Mouse (Mus musculus) ovary, postnatal 10 days (tissue): ENCODE results near the gene Fam89b.
"Not testable (repeated sequence)": the region's sequence is repeated elsewhere in the genome, so short reads cannot be mapped to it uniquely, and the experiment has no call there.

Experiments used
- DNase-seq: peaks from one replicate; pipeline ENCODE4 v3.0.0; 2022; ENCODE audit warnings: low spot score

Fam89b gene

DNA sequence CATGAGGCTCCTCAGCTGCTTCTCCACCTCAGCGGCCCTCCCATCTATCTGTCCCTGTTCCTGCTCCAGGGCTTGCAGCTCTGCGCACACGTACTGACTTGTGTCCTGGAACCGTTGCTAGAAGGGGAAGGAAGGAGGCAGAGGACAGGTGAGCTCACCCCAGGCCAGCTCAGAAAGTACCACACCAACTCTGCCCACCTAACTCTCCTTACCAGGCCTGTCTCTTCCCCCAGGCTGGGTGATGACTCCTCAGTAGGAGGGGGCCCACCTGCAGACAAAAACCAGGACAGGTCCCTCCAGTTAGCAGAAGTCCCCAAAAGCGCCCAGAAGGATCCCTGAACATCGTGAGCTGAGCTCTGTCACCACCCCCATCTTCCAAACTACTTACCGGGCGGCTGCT is 18.9 kb downstream of the Fam89b start:
- DNase-seq: no peak

- no peak for DNase-seq
Measured at GRCm38 (mm10) chr19:5710068-5710467, 19.4 kb downstream of the Fam89b start.

DNA sequence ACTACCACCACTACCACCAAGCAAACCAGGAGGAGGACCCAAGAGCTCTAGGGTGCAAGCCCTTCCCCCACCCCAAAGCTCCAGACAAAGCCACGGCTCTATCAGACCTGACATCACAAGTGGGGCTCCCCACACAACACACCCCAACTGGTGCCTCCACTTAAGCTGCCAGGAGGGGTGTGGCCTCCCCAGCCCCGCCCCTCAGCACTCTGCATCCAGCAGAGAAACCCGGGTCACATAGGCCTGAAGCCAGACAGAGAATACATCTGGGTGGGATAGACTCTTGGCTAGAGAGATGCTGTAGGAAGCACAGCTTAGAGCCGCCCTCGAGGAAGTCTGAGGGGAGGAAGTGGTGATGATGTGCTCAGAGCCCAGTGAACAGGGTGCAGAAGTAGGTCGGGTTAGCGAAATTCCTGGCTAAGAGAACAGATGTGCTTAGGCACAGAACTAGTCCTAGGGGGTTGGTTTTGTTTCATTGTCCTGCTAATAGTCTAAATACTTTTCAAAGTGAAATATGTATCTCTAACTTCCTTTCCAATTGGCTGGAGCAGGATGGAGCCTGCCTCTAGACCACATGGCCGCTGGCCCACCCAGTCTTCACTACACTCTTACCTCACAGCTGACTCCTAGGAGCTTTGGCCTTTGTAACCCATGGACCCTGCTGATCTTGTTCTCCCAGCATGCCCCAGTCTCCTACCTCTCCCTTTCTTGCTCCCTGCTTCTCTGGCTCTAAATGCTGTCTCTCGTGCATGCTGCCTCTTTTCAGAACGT is 24.5 kb downstream of the Fam89b start:
- DNase-seq: no peak

DNA sequence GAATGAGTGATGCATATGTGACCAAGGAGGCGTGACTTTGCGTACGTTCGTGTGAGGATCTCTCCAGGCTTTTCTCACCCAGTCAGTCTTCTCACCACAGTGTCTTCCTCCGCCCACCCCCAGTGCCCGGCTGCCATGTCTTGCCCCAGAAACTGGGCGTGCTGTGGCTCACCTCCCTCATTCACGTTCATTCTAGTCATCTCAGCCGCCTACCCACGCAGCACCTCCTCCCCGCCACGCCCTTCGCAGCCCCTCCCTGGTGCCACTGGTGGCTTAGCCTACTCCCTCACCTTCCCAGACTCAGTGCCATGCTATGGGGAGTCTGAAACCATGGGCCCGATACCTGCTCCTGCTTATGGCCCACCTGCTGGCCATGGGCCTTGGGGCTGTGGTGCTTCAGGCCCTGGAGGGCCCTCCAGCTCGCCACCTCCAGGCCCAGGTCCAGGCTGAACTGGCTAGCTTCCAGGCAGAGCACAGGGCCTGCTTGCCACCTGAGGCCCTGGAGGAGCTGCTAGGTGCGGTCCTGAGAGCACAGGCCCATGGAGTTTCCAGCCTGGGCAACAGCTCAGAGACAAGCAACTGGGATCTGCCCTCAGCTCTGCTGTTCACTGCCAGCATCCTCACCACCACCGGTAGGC is 25.2 kb downstream of the Fam89b start, which contains the start of gene Kcnk7:
Gene Kcnk7, plus strand, starts transcription at position 205 of the 638 bp plus-strand sequence.
- no peak for DNase-seq

- DNase-seq: no peak
Measured at GRCm38 (mm10) chr19:5695849-5696462, 33.5 kb downstream of the Fam89b start.

DNA sequence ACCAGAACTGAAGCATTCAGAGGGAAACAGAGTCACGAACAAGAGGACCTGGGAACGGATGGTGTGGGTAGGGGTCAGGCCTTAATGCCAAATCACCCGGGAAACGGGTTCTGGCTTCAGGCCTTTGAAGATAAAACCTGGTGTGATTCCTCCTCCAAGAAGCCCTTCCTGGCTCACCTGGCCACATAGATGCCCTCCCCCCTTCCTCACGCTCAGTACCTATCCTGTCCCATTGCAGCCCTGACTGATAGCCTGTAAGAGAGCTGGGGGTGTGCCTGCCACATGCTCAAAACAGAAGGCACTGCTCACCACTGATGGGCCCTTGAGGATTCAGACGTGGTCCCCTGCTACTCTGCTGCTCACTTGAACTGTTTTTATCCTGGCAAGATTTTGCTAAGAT is 35.7 kb downstream of the Fam89b start:
- no peak for DNase-seq

GRCm38 (mm10) chr19:5692913-5693396 is 36.5 kb downstream of the Fam89b start:
- DNase-seq: no peak

GRCm38 (mm10) chr19:5692086-5692912 is 37.2 kb downstream of the Fam89b start:
- DNase-seq: no peak

GRCm38 (mm10) chr19:5691601-5692000 is 37.9 kb downstream of the Fam89b start:
- DNase-seq: no peak

DNA sequence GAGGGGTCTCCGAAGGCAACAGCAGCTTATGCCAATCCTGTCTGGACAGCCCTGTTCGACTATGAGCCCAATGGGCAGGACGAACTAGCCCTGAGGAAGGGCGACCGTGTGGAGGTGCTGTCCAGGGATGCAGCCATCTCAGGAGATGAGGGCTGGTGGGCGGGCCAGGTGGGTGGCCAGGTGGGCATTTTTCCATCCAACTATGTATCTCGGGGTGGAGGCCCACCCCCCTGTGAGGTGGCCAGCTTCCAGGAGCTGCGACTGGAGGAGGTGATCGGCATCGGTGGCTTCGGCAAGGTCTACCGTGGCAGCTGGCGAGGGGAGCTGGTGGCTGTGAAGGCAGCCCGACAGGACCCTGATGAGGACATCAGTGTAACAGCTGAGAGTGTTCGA is 39.1 kb downstream of the Fam89b start:
- DNase-seq: no peak

DNA sequence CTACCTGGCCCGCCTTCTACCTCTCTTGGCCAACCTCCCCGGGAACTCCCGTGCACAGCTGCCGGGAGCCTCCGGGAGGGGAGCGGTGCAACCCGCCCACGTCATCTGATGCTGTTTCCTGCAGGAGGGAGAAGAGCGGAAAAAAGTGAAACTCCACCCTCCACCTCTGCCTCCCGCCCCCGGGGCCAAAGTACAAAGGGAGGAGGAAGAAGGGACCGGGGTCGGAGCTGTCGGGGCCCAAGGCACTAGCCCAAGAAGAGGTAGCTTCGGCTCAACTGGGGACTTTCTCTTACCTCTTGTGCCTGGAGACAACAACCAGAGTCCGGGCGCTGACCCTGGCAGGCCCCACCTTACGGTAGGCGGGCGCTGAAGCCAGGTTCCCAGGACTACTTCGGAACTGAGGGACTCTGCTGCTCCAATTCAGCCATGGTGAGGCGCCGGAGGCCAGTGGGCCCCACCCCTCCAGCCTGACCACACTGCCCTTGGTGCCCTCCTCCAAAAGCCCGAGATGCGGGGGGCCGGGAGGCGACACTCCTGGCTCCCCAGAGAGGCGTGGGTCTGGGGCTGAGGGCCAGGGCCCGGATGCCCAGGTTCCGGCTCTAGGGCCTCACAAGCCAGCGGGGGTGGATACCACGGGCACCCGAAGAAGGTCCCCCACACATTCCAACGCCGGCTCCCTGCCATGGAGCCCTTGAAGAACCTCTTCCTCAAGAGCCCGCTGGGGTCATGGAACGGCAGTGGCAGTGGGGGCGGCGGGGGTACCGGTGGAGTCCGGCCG is 39.7 kb downstream of the Fam89b start:
- peak; percentile 67 for DNase-seq

GRCm38 (mm10) chr19:5689088-5689428 is 40.4 kb downstream of the Fam89b start:
- DNase-seq: no peak

- peak; percentile 89 for DNase-seq
Measured at GRCm38 (mm10) chr19:5688200-5689087, 41.0 kb downstream of the Fam89b start, which contains the start of the genes Map3k11 and Pcnx3. Gene Map3k11, plus strand, starts transcription at chr19:5688742. Gene Pcnx3, minus strand, starts transcription at chr19:5688908.

DNA sequence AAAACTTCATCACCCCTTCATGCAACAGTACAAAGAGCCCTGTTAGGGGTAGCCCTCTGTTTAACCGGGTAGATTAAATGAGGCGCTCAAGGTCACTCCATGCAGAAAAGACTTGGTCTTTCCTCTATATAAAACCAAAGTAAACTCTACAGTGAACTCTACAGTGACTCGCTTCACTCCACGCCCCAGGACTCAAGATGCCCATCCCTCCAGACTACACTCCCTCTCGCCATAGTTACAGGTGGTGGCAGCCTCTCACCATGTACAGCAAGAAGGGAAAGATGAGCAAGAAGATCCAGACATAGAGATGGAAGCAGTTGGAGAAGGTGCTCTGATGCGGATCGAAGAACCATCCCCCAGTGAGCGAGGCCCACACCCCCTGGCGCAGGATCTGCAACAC is 41.7 kb downstream of the Fam89b start:
- DNase-seq: no peak

DNA sequence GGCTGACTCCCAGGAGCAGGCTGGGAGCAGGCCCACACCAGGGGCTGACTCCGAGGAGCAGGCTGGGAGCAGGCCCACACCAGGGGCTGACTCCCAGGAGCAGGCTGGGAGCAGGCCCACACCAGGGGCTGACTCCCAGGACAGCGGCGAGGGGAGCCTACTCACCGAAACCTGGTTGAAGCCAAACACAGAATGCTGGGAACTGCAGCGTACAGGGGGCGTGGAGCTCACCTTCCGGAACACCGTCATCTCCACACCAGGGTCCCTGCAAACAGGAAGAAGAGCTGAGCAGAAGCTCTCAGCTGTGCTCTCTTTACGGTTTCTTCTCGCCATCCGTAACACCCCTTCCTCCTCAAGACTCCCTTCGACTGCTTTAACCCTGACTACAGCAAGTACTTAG is 42.5 kb downstream of the Fam89b start:
- not testable (repeated sequence) for DNase-seq

DNA sequence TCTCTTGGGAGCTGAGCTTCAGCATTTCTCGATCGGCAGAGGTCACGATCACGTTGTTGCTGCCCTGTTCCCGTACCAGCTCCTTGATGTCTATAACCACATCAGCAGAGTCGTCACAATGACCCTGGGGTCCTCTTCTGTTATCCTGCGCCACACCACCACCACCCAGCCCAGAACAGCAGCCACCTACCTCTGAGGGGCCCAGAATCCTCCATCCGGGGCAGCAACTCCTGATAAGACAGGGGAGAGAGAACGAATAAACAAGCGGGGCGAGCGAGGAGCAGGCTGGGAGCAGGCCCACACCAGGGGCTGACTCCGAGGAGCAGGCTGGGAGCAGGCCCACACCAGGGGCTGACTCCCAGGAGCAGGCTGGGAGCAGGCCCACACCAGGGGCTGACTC is 43.0 kb downstream of the Fam89b start:
- no peak for DNase-seq

- no peak for DNase-seq
Measured at GRCm38 (mm10) chr19:5685861-5686260, 43.6 kb downstream of the Fam89b start.

DNA sequence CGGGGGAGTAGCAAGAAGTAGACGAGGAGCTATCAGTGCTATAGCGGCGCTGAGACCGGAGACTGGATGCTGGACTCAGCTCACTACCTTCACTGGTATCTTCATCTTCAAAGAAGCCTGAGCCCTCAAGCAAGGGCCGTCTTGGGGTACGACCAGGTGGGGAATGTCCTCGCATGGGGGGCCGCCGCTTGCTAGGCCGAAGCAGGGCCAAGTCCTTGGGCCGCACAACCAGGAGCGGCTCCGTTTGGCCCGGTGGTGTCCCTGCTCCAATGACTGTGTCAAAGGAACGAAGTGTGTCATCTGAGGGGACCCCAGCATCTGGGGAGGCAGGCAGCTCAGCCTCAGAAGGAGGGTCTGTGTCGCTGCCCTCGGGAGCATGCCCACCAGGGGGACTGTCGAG is 44.0 kb downstream of the Fam89b start:
- DNase-seq: no peak

DNA sequence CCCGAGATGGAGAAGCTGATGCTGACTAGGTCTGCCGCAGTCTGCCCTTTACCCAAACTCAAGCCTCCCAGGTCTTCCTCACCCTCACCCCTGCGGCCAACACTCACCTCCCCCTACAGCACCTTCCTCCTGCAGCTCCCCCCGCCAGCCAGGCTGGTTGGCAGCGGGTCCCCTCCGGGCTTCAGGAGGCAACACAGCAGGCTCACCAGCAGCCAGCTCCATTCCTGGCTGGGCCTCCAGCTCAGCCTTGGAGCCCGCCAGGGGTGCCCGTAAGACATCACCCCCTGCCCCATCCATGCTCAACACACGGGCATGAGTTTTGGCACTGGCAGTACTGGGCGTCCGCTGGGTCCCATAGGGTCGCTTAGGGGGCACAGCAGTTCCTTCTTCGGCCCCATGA is 44.5 kb downstream of the Fam89b start:
- DNase-seq: no peak

- DNase-seq: no peak
Measured at GRCm38 (mm10) chr19:5684236-5684635, 45.2 kb downstream of the Fam89b start.
